Mouse (Mus musculus): ENCODE measurements around the gene Srrd. TPM values are rescaled to one million over a fixed set of nuclear protein-coding genes. Genes with fewer than 3 reads are reported as not detected.

The Srrd gene
- total and polyA plus RNA-seq, 3 experiments: 36.5 to 49.3 TPM; not detected in 1

DNA sequence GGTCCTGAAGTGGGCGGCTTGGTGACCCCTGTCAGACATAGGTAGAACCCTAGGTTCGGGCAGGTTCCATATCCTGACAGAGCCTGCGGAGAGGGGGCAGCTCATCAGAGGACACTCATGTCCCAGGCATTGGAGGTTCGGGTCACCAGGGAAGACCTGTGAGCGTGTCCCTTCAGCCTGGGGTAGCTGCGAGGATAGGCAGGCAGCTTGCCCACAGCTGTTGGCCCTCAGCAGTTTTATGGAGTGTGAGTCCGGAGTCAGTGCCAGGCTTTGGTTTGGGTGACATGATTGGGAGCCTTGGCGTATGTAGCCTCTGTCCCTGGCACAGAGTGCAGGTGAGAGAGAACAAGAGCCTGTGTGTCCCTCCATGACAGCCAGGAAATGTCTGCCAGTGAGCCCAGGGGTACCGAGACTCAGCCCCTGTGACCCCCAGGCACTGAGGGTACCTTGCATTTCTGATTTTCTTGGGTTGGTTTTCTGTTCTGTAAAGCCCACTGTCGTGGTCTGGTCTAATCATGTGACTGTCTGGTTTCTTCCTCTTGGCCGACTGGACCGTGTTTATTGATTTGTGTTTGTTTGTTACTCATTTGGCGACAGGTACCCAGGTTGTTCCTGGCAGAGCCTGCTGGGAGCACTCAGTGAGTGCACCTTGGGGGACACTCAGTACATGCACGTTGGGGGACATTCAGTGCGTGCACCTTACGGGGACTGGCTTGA lies 52.9 kb downstream of the Srrd start:
- Histone ChIP-seq H3K27ac (ENCODE audit: control insufficient read depth, low read depth, low read length) (no peak overlapping the region), H3K4me3 (ENCODE audit: control insufficient read depth in 1 of 2, insufficient read depth in 1 of 2, low read depth in 2 of 2, low read length in 2 of 2) (no peak overlapping the region), H3K27me3 (ENCODE audit: control insufficient read depth in 1 of 2, insufficient read depth in 2 of 2, low read length in 2 of 2) (no peaks in the 10 kb centered on the region), H3K79me2 (ENCODE audit: control insufficient read depth, insufficient read depth, low read length, poor library complexity) (peaks cover 62% of the 10 kb centered on the region), H3K9ac (ENCODE audit: control insufficient read depth, low read depth, low read length, poor library complexity, severe bottlenecking) (no peak overlapping the region), H3K9me3 (replicated peaks; ENCODE audit: insufficient read depth, low read length) (no peaks in the 10 kb centered on the region), H3K36me3 (ENCODE audit: control insufficient read depth in 1 of 2, insufficient read depth in 2 of 2, low read length in 2 of 2) (peaks cover 0 to 31% of the 10 kb centered on the region in 2 experiments; a peak in 2 of 4 replicates), H3K4me1 (ENCODE audit: control insufficient read depth in 1 of 2, insufficient read depth in 2 of 2, low read length in 2 of 2) (peaks cover 7 to 46% of the 10 kb centered on the region in 2 experiments)
- DNase-seq (ENCODE audit: low read depth, low spot score): no peak
- TF ChIP-seq POLR2A (IDR thresholded peaks at IDR 0.05; ENCODE audit: control insufficient read depth in 1 of 2, insufficient read depth in 1 of 2, low read depth in 1 of 2, low read length in 2 of 2, poor library complexity in 1 of 2) (no peak), ZC3H11A (IDR thresholded peaks at IDR 0.05; ENCODE audit: low read depth, low read length) (no peak), E2F4 (IDR thresholded peaks at IDR 0.05; ENCODE audit: borderline replicate concordance, low read depth, low read length) (no peak), GATA1 (IDR thresholded peaks at IDR 0.05; ENCODE audit: low read depth, low read length) (no peak), SIN3A (IDR thresholded peaks at IDR 0.05; ENCODE audit: low read length) (no peak), KAT2A (conservative IDR thresholded peaks at IDR 0.05; ENCODE audit: low read depth, low read length) (no peak)

DNA sequence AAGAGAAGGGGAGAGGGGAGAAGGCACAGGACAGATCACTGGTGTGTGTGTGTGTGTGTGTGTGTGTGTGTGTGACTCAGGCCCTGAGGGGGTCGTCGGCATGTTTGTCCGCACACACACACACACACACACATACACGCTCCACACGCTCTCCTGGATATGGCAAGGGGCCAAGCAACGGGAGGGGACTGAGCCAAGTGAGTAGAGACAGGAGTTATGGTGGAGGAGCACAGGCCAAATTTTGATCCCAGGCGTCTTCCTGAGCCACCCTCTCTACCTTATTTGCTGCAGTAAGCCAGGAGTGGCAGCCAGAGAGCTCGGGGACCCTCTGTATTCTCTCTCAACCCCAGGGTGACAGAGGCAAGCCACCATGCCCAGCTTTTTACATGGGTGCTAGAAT lies 53.6 kb downstream of the Srrd start:
- Histone ChIP-seq H3K27ac (ENCODE audit: control insufficient read depth, low read depth, low read length) (no peak overlapping the region), H3K79me2 (ENCODE audit: control insufficient read depth, insufficient read depth, low read length, poor library complexity) (peaks cover 69% of the 10 kb centered on the region), H3K4me3 (ENCODE audit: control insufficient read depth in 1 of 2, insufficient read depth in 1 of 2, low read depth in 2 of 2, low read length in 2 of 2) (no peak overlapping the region), H3K9ac (ENCODE audit: control insufficient read depth, low read depth, low read length, poor library complexity, severe bottlenecking) (no peak overlapping the region), H3K36me3 (ENCODE audit: control insufficient read depth in 1 of 2, insufficient read depth in 2 of 2, low read length in 2 of 2) (peaks cover 0 to 38% of the 10 kb centered on the region in 2 experiments; a peak in 2 of 4 replicates), H3K4me1 (ENCODE audit: control insufficient read depth in 1 of 2, insufficient read depth in 2 of 2, low read length in 2 of 2) (peaks cover 10 to 46% of the 10 kb centered on the region in 2 experiments), H3K27me3 (ENCODE audit: control insufficient read depth in 1 of 2, insufficient read depth in 2 of 2, low read length in 2 of 2) (no peaks in the 10 kb centered on the region), H3K9me3 (replicated peaks; ENCODE audit: insufficient read depth, low read length) (no peaks in the 10 kb centered on the region)
- TF ChIP-seq MXI1 (IDR thresholded peaks at IDR 0.05; ENCODE audit: low read depth, low read length) (no peak), USF2 (IDR thresholded peaks at IDR 0.05; ENCODE audit: borderline replicate concordance in 1 of 2, insufficient read depth in 1 of 2, low read depth in 1 of 2, low read length in 2 of 2) (no peak), MAX (IDR thresholded peaks at IDR 0.05; ENCODE audit: low read length) (no peak)
- DNase-seq (ENCODE audit: low read depth, low spot score): no peak

DNA sequence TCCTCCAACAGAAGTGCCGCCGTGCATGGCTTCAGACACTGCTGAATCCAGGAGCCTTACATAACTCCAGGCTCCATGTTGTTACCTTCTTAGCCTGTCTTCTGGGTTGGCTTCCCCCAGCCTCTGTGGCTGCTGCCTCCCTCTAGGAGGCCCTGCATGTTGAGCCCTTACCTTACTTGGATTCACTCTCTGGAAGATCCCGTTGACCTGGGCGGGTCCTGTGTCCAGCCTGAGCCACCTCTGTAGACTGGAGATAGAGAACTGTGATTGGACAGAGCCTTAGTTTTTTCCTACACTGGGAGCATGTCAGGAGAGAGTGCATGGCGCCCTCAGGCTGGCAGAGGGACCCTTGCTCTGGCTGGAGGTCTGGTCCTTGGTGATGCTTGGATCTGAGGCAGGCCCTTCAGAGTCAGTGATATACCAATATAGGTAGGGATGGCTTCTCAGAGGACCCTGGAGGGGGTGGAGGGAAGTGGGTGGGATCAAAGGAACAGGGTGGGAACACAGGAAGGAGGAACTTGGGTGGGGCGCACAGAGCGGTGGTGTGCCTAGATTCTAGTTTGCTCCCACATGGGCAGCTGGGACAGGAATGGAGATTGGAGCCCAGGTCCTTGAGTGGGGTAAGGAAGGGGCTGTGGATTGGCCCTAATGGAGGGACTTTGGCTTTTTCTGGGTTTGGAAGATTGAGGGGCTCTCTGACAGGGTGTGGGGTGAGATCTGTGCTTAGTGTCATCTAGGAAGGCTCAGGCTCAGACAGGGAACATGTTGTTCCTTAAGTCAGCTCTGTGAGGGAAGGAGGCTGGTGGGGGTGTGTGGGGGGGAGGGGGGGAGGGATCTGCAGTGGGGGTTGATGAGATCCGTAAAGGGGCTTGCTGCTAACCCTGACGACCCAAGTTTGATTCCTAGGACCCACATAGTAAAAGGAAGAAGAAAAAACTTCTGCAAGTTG lies 54.4 kb downstream of the Srrd start:
- no peaks in the 10 kb centered on the region for H3K9me3 ChIP-seq (replicated peaks; ENCODE audit: insufficient read depth, low read length)
- no peak overlapping the region for H3K4me3 ChIP-seq (ENCODE audit: control insufficient read depth in 1 of 2, insufficient read depth in 1 of 2, low read depth in 2 of 2, low read length in 2 of 2)
- H3K36me3 ChIP-seq (ENCODE audit: control insufficient read depth in 1 of 2, insufficient read depth in 2 of 2, low read length in 2 of 2): peaks cover 0 to 43% of the 10 kb centered on the region in 2 experiments; a peak in 2 of 4 replicates
- peak overlapping the region; percentile 91 for H3K27ac ChIP-seq (ENCODE audit: control insufficient read depth, low read depth, low read length)
- H3K9ac ChIP-seq (ENCODE audit: control insufficient read depth, low read depth, low read length, poor library complexity, severe bottlenecking): peak overlapping the region; percentile 54; the same call in 1 of the 2 replicates
- H3K27me3 ChIP-seq (ENCODE audit: control insufficient read depth in 1 of 2, insufficient read depth in 2 of 2, low read length in 2 of 2): no peaks in the 10 kb centered on the region
- no peak for DNase-seq (ENCODE audit: low read depth, low spot score)
- peaks cover 10 to 52% of the 10 kb centered on the region in 2 experiments for H3K4me1 ChIP-seq (ENCODE audit: control insufficient read depth in 1 of 2, insufficient read depth in 2 of 2, low read length in 2 of 2)
- peaks cover 68% of the 10 kb centered on the region for H3K79me2 ChIP-seq (ENCODE audit: control insufficient read depth, insufficient read depth, low read length, poor library complexity)
- TF ChIP-seq SMC3 (IDR thresholded peaks at IDR 0.05; ENCODE audit: low read depth, low read length): no peak
- no peak for TF ChIP-seq ZMIZ1 (IDR thresholded peaks at IDR 0.05; ENCODE audit: low read depth, low read length)
- no peak for TF ChIP-seq POLR2AphosphoS5 (IDR thresholded peaks at IDR 0.05; ENCODE audit: borderline replicate concordance, low read depth, low read length)
- no peak for TF ChIP-seq CHD1 (IDR thresholded peaks at IDR 0.05; ENCODE audit: low read depth, low read length)
- TF ChIP-seq KAT2A (conservative IDR thresholded peaks at IDR 0.05; ENCODE audit: low read depth, low read length): no peak
- TF ChIP-seq ZC3H11A (IDR thresholded peaks at IDR 0.05; ENCODE audit: low read depth, low read length): no peak
- TF ChIP-seq UBTF (IDR thresholded peaks at IDR 0.05; ENCODE audit: borderline replicate concordance, insufficient read depth, low read depth, low read length): no peak
- no peak for TF ChIP-seq MAX (IDR thresholded peaks at IDR 0.05; ENCODE audit: low read length)
- no peak for TF ChIP-seq ETS1 (IDR thresholded peaks at IDR 0.05; ENCODE audit: low read depth, low read length)
- no peak for TF ChIP-seq MYB (IDR thresholded peaks at IDR 0.05; ENCODE audit: low read depth, low read length)
- TF ChIP-seq BHLHE40 (IDR thresholded peaks at IDR 0.05; ENCODE audit: borderline replicate concordance, low read depth, low read length): no peak
- TF ChIP-seq GATA1 (IDR thresholded peaks at IDR 0.05; ENCODE audit: low read depth, low read length): no peak
- TF ChIP-seq CTCF (IDR thresholded peaks at IDR 0.05 in 2 of 3, conservative IDR thresholded peaks at IDR 0.05 in 1 of 3; ENCODE audit: control insufficient read depth in 1 of 3, insufficient read depth in 1 of 3, low read depth in 2 of 3, low read length in 3 of 3, poor library complexity in 1 of 3, severe bottlenecking in 1 of 3): no peak
- TF ChIP-seq POLR2A (IDR thresholded peaks at IDR 0.05; ENCODE audit: control insufficient read depth in 1 of 2, insufficient read depth in 1 of 2, low read depth in 1 of 2, low read length in 2 of 2, poor library complexity in 1 of 2): no peak
- TF ChIP-seq ZKSCAN1 (IDR thresholded peaks at IDR 0.05; ENCODE audit: low read depth, low read length): no peak
- TF ChIP-seq HCFC1 (IDR thresholded peaks at IDR 0.05; ENCODE audit: low read depth, low read length): no peak

All from MEL (cell line).